Mouse (Mus musculus) left cerebral cortex, postnatal 14 days (tissue): ENCODE measurements around the gene Spata1. TPM values are rescaled to one million over a fixed set of nuclear protein-coding genes. Genes with fewer than 3 reads are reported as not detected.

Experiments
- DNase-seq, 2 experiments: peaks; one replicate each; pipeline ENCODE4 v3.0.0; 2021 to 2022; ENCODE audit warnings: low spot score in 2 of 2, mixed read lengths in 1 of 2
- intact Hi-C: fragments of 180-260 bp; cut with DNase I; formaldehyde crosslinking; loops from one replicate; pipeline ENCODE4 v1.15.1; 2025
- long read RNA-seq, 2 experiments: library from polyadenylated mRNA; stranded (forward); transcript quantifications; one replicate each; pipeline ENCODE4 v2.0.0; 2021
- total RNA-seq, 2 experiments: library from RNA; stranded (reverse); gene quantifications; 2 replicates each; pipeline ENCODE4 v1.2.3; 2021

The Spata1 gene
- 1 to 10 TPM; 5.0 to 5.5 TPM for total RNA-seq
- long read RNA-seq, experiment 1, partial matches to known transcripts: 0 of 1 reads
- long read RNA-seq, experiment 1, other reads (novel, unspliced or antisense): 1 of 1 reads
- long read RNA-seq, experiment 2, partial matches to known transcripts: 0 of 1 reads
- long read RNA-seq, experiment 2, other reads (novel, unspliced or antisense): 1 of 1 reads

DNA sequence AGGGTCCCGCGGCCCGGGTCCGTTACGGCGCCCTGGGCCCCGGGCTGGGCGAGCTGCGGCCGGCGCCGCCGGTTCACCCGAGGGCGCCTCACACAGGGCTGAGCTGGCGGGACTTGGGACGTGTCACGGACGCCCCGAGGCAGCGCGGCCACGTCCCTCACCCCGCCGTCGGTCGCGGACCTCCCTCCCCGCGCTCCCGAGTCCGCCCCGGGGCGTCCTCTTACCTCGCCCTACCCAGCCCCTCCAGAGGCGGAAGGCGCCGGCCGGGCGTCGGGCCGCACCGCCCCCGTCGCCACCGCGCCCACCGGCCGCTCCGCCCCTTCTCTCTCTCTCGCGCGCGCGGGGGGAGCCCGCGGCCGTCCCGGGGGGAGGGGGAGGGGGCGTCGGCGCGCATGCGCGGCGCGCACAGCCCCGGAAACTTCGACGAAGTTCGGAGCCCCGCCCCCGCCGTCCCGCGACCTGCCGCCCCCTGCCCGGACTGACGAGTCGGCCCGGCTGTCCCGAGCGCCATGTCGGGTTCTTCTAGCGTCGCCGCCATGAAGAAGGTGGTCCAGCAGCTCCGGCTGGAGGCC lies at the start of gene Spata1, which contains the start of gene Gng5:
Spata1 (minus strand) TSS at position 323 of the 572 bp plus-strand sequence.
Gng5 (plus strand) TSS at position 377 of the 572 bp plus-strand sequence.
- intact Hi-C loops: loop anchor here (10.0 kb wide), 1 partner anchor 315 kb away; no protein-coding TSS in a partner anchor
- DNase-seq: peak; percentile 48 to 63

- no peak for DNase-seq
- intact Hi-C loops: no loop called here
These were observed 44.1 kb upstream of the Spata1 start for GRCm38 (mm10) chr3:146543632-146544031.

DNA sequence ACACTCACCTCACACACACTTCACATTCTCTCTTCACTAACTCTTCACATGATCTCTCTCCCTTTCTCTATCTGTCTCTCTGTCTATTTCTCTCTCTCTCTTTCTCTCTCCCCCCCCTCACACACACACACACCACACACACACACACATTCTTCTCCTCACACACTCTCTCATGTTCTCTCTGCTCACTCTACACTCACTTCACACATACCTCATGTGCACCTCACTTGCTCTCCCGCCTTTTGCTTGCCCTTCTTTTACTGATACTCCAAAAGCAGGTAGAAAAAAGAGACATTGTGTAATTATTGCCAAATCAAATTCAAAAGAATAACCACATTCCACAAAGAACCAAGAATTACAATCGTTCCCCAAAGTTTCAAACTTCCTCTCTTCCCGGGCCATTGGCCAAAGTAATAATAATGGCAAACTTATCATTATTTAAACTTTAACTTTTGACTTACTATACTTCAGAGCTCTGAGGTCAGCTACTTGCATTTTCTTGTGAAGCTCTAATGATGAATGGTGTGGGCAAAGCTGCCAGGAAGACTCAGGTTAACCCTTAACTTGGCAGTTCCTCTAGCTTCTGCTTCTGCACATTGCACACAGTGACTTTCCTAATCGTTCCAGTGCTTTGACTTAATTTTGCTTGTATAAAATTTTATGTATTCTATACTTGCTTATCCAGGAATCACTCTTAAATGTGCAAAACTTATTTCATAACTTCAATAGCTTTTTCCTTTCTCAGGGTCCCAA lies 41.1 kb upstream of the Spata1 start:
- no peak for DNase-seq
- intact Hi-C loops: no loop called here

- intact Hi-C loops: no loop called here
- no peak for DNase-seq
These were observed 35.4 kb upstream of the Spata1 start for GRCm38 (mm10) chr3:146534986-146535385.

- intact Hi-C loops: no loop called here
These were observed 28.8 kb upstream of the Spata1 start for GRCm38 (mm10) chr3:146528335-146528734.

DNA sequence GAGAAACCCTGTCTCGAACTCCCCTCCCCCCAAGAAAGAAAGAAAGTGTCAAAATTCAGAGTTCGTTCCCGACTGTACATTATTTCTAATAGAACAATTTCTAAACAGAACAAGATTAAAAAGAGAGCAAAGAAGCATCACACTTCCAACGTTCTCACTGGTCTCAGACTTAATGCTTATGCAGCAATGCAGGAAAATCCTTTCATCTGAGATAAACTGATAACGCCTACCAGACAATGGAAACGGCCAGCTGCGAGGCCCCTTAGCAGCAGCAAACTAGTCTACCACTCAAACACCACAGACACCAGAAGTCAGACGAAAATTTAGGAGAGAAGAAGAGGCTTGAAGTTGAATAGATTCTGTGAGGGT lies 22.1 kb upstream of the Spata1 start:
- DNase-seq: no peak
- intact Hi-C loops: loop anchor here (5.0 kb wide), 2 partner anchors 36 to 261 kb away; no protein-coding TSS in a partner anchor

More at GRCm38 (mm10) chr3:146528335-146528734, 28.8 kb upstream of the Spata1 start:
- no peak for DNase-seq

- peak; percentile 91 to 93 for DNase-seq
- intact Hi-C loops: loop anchor here (5.0 kb wide), 2 partner anchors 36 to 261 kb away; no protein-coding TSS in a partner anchor
These were observed 21.5 kb upstream of the Spata1 start, which contains the start of gene Rpf1 for GRCm38 (mm10) chr3:146520798-146521651. TSS of gene Rpf1 (minus strand) at chr3:146521429.

GRCm38 (mm10) chr3:146520226-146520797 lies 20.8 kb upstream of the Spata1 start:
- no peak for DNase-seq
- intact Hi-C loops: loop anchor here (5.0 kb wide), 2 partner anchors 37 to 262 kb away; no protein-coding TSS in a partner anchor

- intact Hi-C loops: loop anchor here (10.0 kb wide), 1 partner anchor 322 kb away; no protein-coding TSS in a partner anchor
- no peak for DNase-seq
These were observed 7.2 kb upstream of the Spata1 start for GRCm38 (mm10) chr3:146506711-146507110.

DNA sequence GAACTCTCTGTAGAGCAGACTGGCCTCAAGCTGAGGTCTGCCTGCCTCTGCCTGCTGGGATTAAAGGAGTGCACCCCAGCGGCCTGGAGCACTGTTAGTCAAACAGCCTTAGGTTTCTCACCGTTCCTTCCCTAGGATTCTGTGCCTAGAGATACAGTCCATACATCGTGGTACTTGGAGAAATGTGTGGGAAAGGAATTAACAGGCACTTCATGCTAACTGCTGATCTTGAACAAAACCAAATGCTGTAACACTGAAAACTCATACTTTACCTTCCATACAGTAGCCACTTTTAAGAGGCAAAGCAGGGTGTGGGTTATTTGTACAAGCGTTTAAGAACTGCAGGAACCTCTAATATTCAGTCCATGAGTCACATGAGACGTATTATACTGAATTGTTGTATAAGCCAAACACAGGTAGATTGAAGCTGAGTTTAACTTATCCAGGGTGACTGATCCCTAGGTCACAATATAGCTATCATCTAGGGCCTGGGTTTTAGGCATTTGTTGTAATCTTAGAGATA lies 2.1 kb upstream of the Spata1 start:
- DNase-seq: no peak
- intact Hi-C loops: loop anchor here (10.0 kb wide), 1 partner anchor 317 kb away; no protein-coding TSS in a partner anchor

GRCm38 (mm10) chr3:146500810-146501201 lies 1.3 kb upstream of the Spata1 start:
- no peak for DNase-seq
- intact Hi-C loops: loop anchor here (10.0 kb wide), 1 partner anchor 316 kb away; no protein-coding TSS in a partner anchor

DNA sequence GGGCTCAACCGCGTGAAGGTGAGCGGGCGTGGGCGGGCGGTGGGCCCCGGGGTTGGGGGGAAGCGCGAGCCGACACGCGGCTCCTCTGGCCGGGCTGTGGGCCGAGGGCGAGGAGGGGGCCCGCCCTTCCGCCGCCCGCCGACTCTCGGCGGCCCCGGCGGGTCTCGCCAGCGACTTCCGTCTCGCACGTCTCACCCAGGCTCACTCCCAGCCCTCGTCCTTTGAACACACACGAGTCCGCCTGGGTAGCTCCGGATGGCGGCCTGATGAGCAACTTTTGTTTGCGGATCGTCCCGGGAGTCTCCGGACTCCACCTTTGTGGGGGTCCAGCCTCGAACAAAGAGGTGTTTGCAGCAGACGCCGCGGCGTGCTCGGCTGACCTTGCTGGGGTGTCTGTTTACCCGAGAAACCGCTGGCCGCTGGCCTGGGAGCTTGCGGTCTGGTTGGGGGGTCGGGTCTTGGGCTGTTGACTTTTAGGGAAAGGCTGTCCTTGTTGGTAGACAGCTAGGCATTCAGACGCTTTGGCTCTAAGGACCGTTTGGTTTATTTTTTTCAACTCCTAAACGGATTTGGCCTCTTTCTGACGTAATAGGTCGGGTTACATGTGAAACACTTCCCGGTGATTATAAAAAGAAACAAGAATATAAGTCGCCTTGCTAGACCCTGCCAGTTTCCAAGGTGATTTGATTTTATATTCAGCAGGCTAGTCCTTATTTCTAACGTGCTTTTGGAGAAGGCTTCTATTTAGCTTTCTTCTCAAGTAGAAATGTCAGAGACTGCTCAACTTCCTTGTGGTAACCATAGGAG lies 653 bp upstream of the Spata1 start:
- peak in 1 of 2 experiments; percentile 31 for DNase-seq
- intact Hi-C loops: loop anchor here (10.0 kb wide), 1 partner anchor 315 kb away; no protein-coding TSS in a partner anchor

- intact Hi-C loops: no loop called here
- DNase-seq: no peak
These were observed 564 bp downstream of the Spata1 start for GRCm38 (mm10) chr3:146498989-146499388.

DNA sequence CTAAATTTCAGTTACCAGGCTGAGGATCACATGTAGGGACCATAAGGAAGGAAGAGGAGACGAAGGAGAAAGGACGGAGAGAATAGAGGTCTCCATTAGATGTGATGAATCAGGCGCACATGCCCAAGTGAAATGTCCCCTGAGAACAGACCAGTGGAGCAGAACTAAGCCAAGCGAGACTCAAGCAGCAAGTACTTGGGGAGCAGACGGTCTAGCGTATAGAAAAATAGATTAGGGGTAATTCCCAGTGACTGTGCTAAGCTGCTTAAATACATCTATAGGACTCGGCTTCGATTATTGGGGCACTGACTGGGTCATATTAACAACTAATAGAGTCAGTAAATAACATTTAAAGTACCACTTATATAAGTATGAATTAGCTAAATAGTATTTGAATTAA lies 4.6 kb downstream of the Spata1 start:
- intact Hi-C loops: no loop called here
- no peak for DNase-seq

- no peak for DNase-seq
- intact Hi-C loops: no loop called here
These were observed 13.1 kb downstream of the Spata1 start for GRCm38 (mm10) chr3:146486464-146486863.

- intact Hi-C loops: loop anchor here (5.0 kb wide), 1 partner anchor 135 kb away; no protein-coding TSS in a partner anchor
- DNase-seq: no peak
These were observed 17.5 kb downstream of the Spata1 start for GRCm38 (mm10) chr3:146482044-146482443.

GRCm38 (mm10) chr3:146474428-146474827 lies 25.1 kb downstream of the Spata1 start:
- DNase-seq: no peak
- intact Hi-C loops: no loop called here

DNA sequence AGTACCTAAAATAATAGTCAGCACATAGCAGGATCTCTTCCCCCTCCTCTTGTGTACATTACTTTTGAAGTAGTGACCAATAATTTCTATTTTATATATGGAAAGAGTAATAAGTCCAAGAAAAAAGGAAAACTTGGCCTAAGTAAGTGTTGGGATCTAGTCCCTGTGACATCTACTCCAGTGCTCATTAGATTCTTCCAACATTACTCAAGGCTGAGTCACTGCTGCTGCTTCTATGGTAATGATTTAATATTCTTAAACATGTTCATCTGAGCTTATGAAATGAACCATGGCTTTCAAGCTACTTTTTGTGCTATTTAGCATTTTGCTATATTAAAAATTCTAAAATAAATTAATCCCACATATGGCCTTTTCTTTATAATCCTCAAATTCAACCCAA lies 25.8 kb downstream of the Spata1 start:
- no peak for DNase-seq
- intact Hi-C loops: no loop called here
